Mouse (Mus musculus): ENCODE results near the gene Cish. TPM values are rescaled to one million over a fixed set of nuclear protein-coding genes. Genes with fewer than 3 reads are reported as not detected.

The Cish gene
- 6.5 and 7.4 TPM in 2 replicates for polyA plus RNA-seq (2014; fragmentation: Nextera tagmentation; extraction: Ambion mirVana)

GRCm38 (mm10) chr9:107296016-107296040 lies at the start of gene Cish:
Cish (plus strand) TSS chr9:107296026.
- Histone ChIP-seq H3K4me3 (ENCODE audit: low read depth, low read length) (peak within 1 kb of the TSS; percentile 64), H3K9ac (ENCODE audit: low read length) (peak within 1 kb of the TSS; percentile 74), H3K4me1 (replicated peaks; ENCODE audit: control insufficient read depth, insufficient read depth, low read length) (peaks cover 3% of the 10 kb centered on the region; the same call in 1 of the 2 replicates), H3K9me3 (ENCODE audit: control insufficient read depth, low read length) (no peaks in the 10 kb centered on the region), H3K4me2 (ENCODE audit: low read depth, low read length, severe bottlenecking) (peak within 1 kb of the TSS; percentile 92), H3K36me3 (ENCODE audit: control insufficient read depth, insufficient read depth, low read length) (no peaks in the 10 kb centered on the region), H3K27ac (ENCODE audit: low read depth, low read length) (no peak within 1 kb of the TSS), H3K27me3 (ENCODE audit: control insufficient read depth, insufficient read depth, low read length) (peaks cover 2% of the 10 kb centered on the region; the same call in 1 of the 2 replicates)
- no peak for DNase-seq (ENCODE audit: low spot score)
- ATAC-seq (replicated peaks; ENCODE audit: low FRiP score) = no peak

GRCm38 (mm10) chr9:107246170-107246569 lies 49.7 kb upstream of the Cish start:
- no peaks in the 10 kb centered on the region for H3K9me3 ChIP-seq (ENCODE audit: control insufficient read depth, low read length)
- no peak overlapping the region for H3K9ac ChIP-seq (ENCODE audit: low read length)
- H3K4me2 ChIP-seq (ENCODE audit: low read depth, low read length, severe bottlenecking) = no peak overlapping the region
- no peak overlapping the region for H3K4me3 ChIP-seq (ENCODE audit: low read depth, low read length)
- WGBS = 68% methylated on average over 4 of the region's 4 CpGs
- no peak for ATAC-seq (replicated peaks; ENCODE audit: low FRiP score)
- H3K4me1 ChIP-seq (replicated peaks; ENCODE audit: control insufficient read depth, insufficient read depth, low read length) = no peaks in the 10 kb centered on the region
- H3K27me3 ChIP-seq (ENCODE audit: control insufficient read depth, insufficient read depth, low read length) = no peaks in the 10 kb centered on the region
- DNase-seq (ENCODE audit: low spot score) = no peak
- H3K36me3 ChIP-seq (ENCODE audit: control insufficient read depth, insufficient read depth, low read length) = no peaks in the 10 kb centered on the region
- H3K27ac ChIP-seq (ENCODE audit: low read depth, low read length) = no peak overlapping the region

- Histone ChIP-seq H3K27ac (ENCODE audit: low read depth, low read length) (no peak overlapping the region), H3K27me3 (ENCODE audit: control insufficient read depth, insufficient read depth, low read length) (no peaks in the 10 kb centered on the region), H3K9me3 (ENCODE audit: control insufficient read depth, low read length) (no peaks in the 10 kb centered on the region), H3K9ac (ENCODE audit: low read length) (no peak overlapping the region), H3K4me2 (ENCODE audit: low read depth, low read length, severe bottlenecking) (no peak overlapping the region), H3K4me1 (replicated peaks; ENCODE audit: control insufficient read depth, insufficient read depth, low read length) (no peaks in the 10 kb centered on the region), H3K36me3 (ENCODE audit: control insufficient read depth, insufficient read depth, low read length) (no peaks in the 10 kb centered on the region), H3K4me3 (ENCODE audit: low read depth, low read length) (no peak overlapping the region)
- DNase-seq (ENCODE audit: low spot score) (no peak), ATAC-seq (replicated peaks; ENCODE audit: low FRiP score) (no peak)
- WGBS = 80% methylated on average over 6 of the region's 6 CpGs
These were observed 46.7 kb upstream of the Cish start for GRCm38 (mm10) chr9:107249154-107249553.

GRCm38 (mm10) chr9:107250416-107251337 lies 45.1 kb upstream of the Cish start:
- ATAC-seq (replicated peaks; ENCODE audit: low FRiP score) = no peak

GRCm38 (mm10) chr9:107252164-107252563 lies 43.7 kb upstream of the Cish start:
- no peaks in the 10 kb centered on the region for H3K36me3 ChIP-seq (ENCODE audit: control insufficient read depth, insufficient read depth, low read length)
- no peak overlapping the region for H3K4me3 ChIP-seq (ENCODE audit: low read depth, low read length)
- WGBS = 20% methylated on average over 5 of the region's 5 CpGs
- no peak overlapping the region; the same call in 1 of the 2 replicates for H3K27ac ChIP-seq (ENCODE audit: low read depth, low read length)
- H3K4me2 ChIP-seq (ENCODE audit: low read depth, low read length, severe bottlenecking) = no peak overlapping the region
- H3K9me3 ChIP-seq (ENCODE audit: control insufficient read depth, low read length) = no peaks in the 10 kb centered on the region
- no peak for ATAC-seq (replicated peaks; ENCODE audit: low FRiP score)
- 0 out of 2 replicates have a peak, but pooled peaks cover 2% of the 10 kb centered on the region for H3K4me1 ChIP-seq (replicated peaks; ENCODE audit: control insufficient read depth, insufficient read depth, low read length)
- no peak for DNase-seq (ENCODE audit: low spot score)
- H3K9ac ChIP-seq (ENCODE audit: low read length) = no peak overlapping the region
- H3K27me3 ChIP-seq (ENCODE audit: control insufficient read depth, insufficient read depth, low read length) = no peaks in the 10 kb centered on the region

More at GRCm38 (mm10) chr9:107250416-107251337, 45.1 kb upstream of the Cish start:
- no peak overlapping the region for H3K9ac ChIP-seq (ENCODE audit: low read length)
- no peak overlapping the region for H3K4me3 ChIP-seq (ENCODE audit: low read depth, low read length)
- no peak overlapping the region for H3K4me2 ChIP-seq (ENCODE audit: low read depth, low read length, severe bottlenecking)
- H3K9me3 ChIP-seq (ENCODE audit: control insufficient read depth, low read length) = no peaks in the 10 kb centered on the region
- no peaks in the 10 kb centered on the region for H3K4me1 ChIP-seq (replicated peaks; ENCODE audit: control insufficient read depth, insufficient read depth, low read length)
- H3K27ac ChIP-seq (ENCODE audit: low read depth, low read length) = no peak overlapping the region
- no peaks in the 10 kb centered on the region for H3K36me3 ChIP-seq (ENCODE audit: control insufficient read depth, insufficient read depth, low read length)
- no peaks in the 10 kb centered on the region for H3K27me3 ChIP-seq (ENCODE audit: control insufficient read depth, insufficient read depth, low read length)
- 85% methylated on average over 14 of the region's 14 CpGs for WGBS
- DNase-seq (ENCODE audit: low spot score) = no peak

GRCm38 (mm10) chr9:107254476-107254875 lies 41.4 kb upstream of the Cish start:
- H3K27me3 ChIP-seq (ENCODE audit: control insufficient read depth, insufficient read depth, low read length) = no peaks in the 10 kb centered on the region
- H3K4me2 ChIP-seq (ENCODE audit: low read depth, low read length, severe bottlenecking) = no peak overlapping the region
- DNase-seq (ENCODE audit: low spot score) (no peak), ATAC-seq (replicated peaks; ENCODE audit: low FRiP score) (no peak)
- no peak overlapping the region for H3K9ac ChIP-seq (ENCODE audit: low read length)
- no peaks in the 10 kb centered on the region for H3K9me3 ChIP-seq (ENCODE audit: control insufficient read depth, low read length)
- H3K4me1 ChIP-seq (replicated peaks; ENCODE audit: control insufficient read depth, insufficient read depth, low read length) = 0 out of 2 replicates have a peak, but pooled peaks cover 2% of the 10 kb centered on the region
- 87% methylated on average over 12 of the region's 12 CpGs for WGBS
- H3K36me3 ChIP-seq (ENCODE audit: control insufficient read depth, insufficient read depth, low read length) = no peaks in the 10 kb centered on the region
- H3K4me3 ChIP-seq (ENCODE audit: low read depth, low read length) = no peak overlapping the region
- no peak overlapping the region for H3K27ac ChIP-seq (ENCODE audit: low read depth, low read length)

DNA sequence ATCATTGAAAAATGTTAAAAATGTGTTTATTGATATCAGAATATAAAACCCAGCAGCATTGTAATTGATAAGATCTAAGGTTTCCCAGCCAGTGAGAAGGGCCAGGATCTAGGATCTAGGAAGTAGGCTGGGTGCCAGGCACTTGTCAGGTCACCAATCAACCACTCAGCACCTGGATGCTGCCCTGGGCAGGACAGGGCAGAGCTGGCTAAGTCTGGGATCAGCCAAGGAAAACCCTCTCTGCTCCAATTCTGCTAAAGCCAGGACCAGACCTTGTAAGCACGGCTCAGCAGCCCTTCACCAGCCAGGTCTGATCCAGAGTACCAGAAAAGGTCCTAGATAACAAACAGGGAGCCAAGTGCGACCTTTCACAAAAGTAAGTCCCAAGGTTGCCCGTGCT lies 40.9 kb upstream of the Cish start:
- no peak overlapping the region for H3K9ac ChIP-seq (ENCODE audit: low read length)
- no peak for DNase-seq (ENCODE audit: low spot score)
- no peaks in the 10 kb centered on the region for H3K36me3 ChIP-seq (ENCODE audit: control insufficient read depth, insufficient read depth, low read length)
- WGBS = 86% methylated on average over 3 of the region's 3 CpGs
- H3K27ac ChIP-seq (ENCODE audit: low read depth, low read length) = no peak overlapping the region
- no peak overlapping the region for H3K4me3 ChIP-seq (ENCODE audit: low read depth, low read length)
- no peak for ATAC-seq (replicated peaks; ENCODE audit: low FRiP score)
- H3K9me3 ChIP-seq (ENCODE audit: control insufficient read depth, low read length) = no peaks in the 10 kb centered on the region
- no peaks in the 10 kb centered on the region for H3K27me3 ChIP-seq (ENCODE audit: control insufficient read depth, insufficient read depth, low read length)
- 0 out of 2 replicates have a peak, but pooled peaks cover 2% of the 10 kb centered on the region for H3K4me1 ChIP-seq (replicated peaks; ENCODE audit: control insufficient read depth, insufficient read depth, low read length)
- no peak overlapping the region for H3K4me2 ChIP-seq (ENCODE audit: low read depth, low read length, severe bottlenecking)

GRCm38 (mm10) chr9:107255596-107255995 lies 40.2 kb upstream of the Cish start:
- Histone ChIP-seq H3K27me3 (ENCODE audit: control insufficient read depth, insufficient read depth, low read length) (no peaks in the 10 kb centered on the region), H3K9ac (ENCODE audit: low read length) (no peak overlapping the region), H3K36me3 (ENCODE audit: control insufficient read depth, insufficient read depth, low read length) (no peaks in the 10 kb centered on the region), H3K9me3 (ENCODE audit: control insufficient read depth, low read length) (no peaks in the 10 kb centered on the region), H3K4me3 (ENCODE audit: low read depth, low read length) (no peak overlapping the region), H3K4me1 (replicated peaks; ENCODE audit: control insufficient read depth, insufficient read depth, low read length) (0 out of 2 replicates have a peak, but pooled peaks cover 2% of the 10 kb centered on the region), H3K4me2 (ENCODE audit: low read depth, low read length, severe bottlenecking) (no peak overlapping the region), H3K27ac (ENCODE audit: low read depth, low read length) (no peak overlapping the region)
- DNase-seq (ENCODE audit: low spot score) = no peak
- ATAC-seq (replicated peaks; ENCODE audit: low FRiP score) = 0 out of 2 replicates have a peak, but pooled peaks have one; percentile 53
- WGBS = 50% methylated on average over 3 of the region's 3 CpGs

DNA sequence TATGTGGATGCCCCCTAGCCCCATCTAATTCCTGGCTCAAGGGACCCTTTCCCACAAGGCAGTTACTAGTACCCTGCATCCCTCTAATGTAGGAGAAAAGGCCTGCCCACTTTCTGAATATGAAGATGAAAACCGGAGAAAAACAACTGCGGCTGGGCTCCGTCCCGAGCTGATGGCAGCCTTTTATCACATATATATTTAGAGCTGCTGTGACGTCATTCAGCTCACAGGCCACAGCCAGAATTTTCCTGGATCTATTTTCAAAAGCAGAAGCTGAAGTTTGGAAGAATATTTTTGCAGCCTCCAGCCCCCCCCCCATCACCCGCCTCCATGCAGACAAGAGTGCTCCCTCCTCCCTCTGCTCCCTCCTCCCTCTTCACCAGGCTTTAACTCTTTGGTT lies 36.3 kb upstream of the Cish start:
- Histone ChIP-seq H3K4me1 (replicated peaks; ENCODE audit: control insufficient read depth, insufficient read depth, low read length) (0 out of 2 replicates have a peak, but pooled peaks cover 2% of the 10 kb centered on the region), H3K27ac (ENCODE audit: low read depth, low read length) (no peak overlapping the region), H3K4me3 (ENCODE audit: low read depth, low read length) (no peak overlapping the region), H3K9me3 (ENCODE audit: control insufficient read depth, low read length) (no peaks in the 10 kb centered on the region), H3K9ac (ENCODE audit: low read length) (no peak overlapping the region), H3K36me3 (ENCODE audit: control insufficient read depth, insufficient read depth, low read length) (no peaks in the 10 kb centered on the region), H3K27me3 (ENCODE audit: control insufficient read depth, insufficient read depth, low read length) (no peaks in the 10 kb centered on the region), H3K4me2 (ENCODE audit: low read depth, low read length, severe bottlenecking) (no peak overlapping the region)
- WGBS = 75% methylated on average over 6 of the region's 6 CpGs
- DNase-seq (ENCODE audit: low spot score) (no peak), ATAC-seq (replicated peaks; ENCODE audit: low FRiP score) (no peak)

Measured in forebrain, embryonic 11.5 days (tissue).